Comparison of ENCODE assay signal across 8 mouse cellular contexts in the genomic region with DNA sequence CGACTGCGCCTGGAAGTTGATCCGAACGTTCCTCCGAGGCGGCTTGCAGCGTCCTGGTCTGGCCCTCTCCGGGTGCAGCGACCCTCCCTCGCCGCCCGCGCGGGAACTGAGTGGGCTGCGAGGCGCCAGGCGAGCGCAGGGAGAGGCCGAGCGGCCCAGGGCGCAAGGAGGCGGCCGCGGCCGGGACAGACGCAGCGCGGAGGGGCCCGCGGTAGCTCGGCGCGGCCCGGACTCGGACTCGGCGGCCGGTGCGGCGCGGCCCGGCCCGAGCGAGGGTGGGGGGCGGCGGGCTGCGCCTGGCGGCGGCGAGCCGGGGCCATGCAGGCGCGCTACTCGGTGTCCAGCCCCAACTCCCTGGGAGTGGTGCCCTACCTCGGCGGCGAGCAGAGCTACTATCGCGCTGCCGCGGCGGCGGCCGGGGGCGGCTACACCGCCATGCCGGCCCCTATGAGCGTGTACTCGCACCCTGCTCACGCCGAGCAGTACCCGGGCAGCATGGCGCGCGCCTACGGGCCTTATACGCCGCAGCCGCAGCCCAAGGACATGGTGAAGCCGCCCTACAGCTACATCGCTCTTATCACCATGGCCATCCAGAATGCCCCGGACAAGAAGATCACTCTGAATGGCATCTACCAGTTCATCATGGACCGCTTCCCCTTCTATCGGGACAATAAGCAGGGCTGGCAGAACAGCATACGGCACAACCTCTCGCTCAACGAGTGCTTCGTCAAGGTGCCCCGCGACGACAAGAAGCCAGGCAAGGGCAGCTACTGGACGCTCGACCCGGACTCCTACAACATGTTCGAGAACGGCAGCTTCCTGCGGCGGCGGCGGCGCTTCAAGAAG. TPM values are rescaled to one million over a fixed set of nuclear protein-coding genes. Genes with fewer than 3 reads are reported as not detected.
DNase-seq lines count a peak whose midpoint lies in the region; ATAC-seq and TF ChIP-seq lines count a peak whose summit lies in the region.

No protein-coding gene starts in this region.

- no peaks in the 10 kb centered on the region for H3K27me3 ChIP-seq in C2C12 (ENCODE audit: control insufficient read depth, insufficient read depth, insufficient read length)
- H3K27me3 ChIP-seq in embryonic facial prominence, embryonic 14.5 days (replicated peaks; ENCODE audit: control insufficient read depth, insufficient read depth, low read length): peaks cover 83% of the 10 kb centered on the region
- peaks cover 83% of the 10 kb centered on the region for H3K27me3 ChIP-seq in hindbrain, embryonic 12.5 days
- H3K27me3 ChIP-seq in liver, embryonic 13.5 days: peaks cover 96% of the 10 kb centered on the region
- peaks cover 72% of the 10 kb centered on the region for H3K27me3 ChIP-seq in stomach, embryonic 16.5 days (ENCODE audit: control insufficient read depth, insufficient read depth, low read length)

- H3K4me3 ChIP-seq in C2C12 (ENCODE audit: insufficient read depth, poor library complexity, severe bottlenecking): peak overlapping the region; percentile 60
- H3K4me3 ChIP-seq in embryonic facial prominence, embryonic 14.5 days (ENCODE audit: low read depth, low read length): peak overlapping the region; percentile 67
- peak overlapping the region; percentile 44 for H3K4me3 ChIP-seq in hindbrain, embryonic 12.5 days
- peak overlapping the region; percentile 58 for H3K4me3 ChIP-seq in liver, embryonic 13.5 days (replicated peaks)
- H3K4me3 ChIP-seq in stomach, embryonic 16.5 days (replicated peaks; ENCODE audit: low read length): peak overlapping the region; percentile 59

- H3K79me3 ChIP-seq in C2C12 (ENCODE audit: low read depth): peaks cover 32% of the 10 kb centered on the region

- ATAC-seq in embryonic facial prominence, embryonic 14.5 days (ENCODE audit: low read depth): peak; percentile 23
- peak; percentile 51 for ATAC-seq in hindbrain, embryonic 12.5 days (ENCODE audit: low FRiP score)
- ATAC-seq in liver, embryonic 13.5 days (ENCODE audit: low read depth): no peak
- ATAC-seq in stomach, embryonic 16.5 days (ENCODE audit: insufficient read depth, low FRiP score): peak; percentile 41; the same call in 1 of the 2 replicates

- H3K9ac ChIP-seq in embryonic facial prominence, embryonic 14.5 days (ENCODE audit: low read depth, low read length): peak overlapping the region; percentile 92
- peak overlapping the region; percentile 73 for H3K9ac ChIP-seq in hindbrain, embryonic 12.5 days
- peak overlapping the region; percentile 45 for H3K9ac ChIP-seq in liver, embryonic 13.5 days
- peak overlapping the region; percentile 80 for H3K9ac ChIP-seq in stomach, embryonic 16.5 days (ENCODE audit: low read length)

- peak overlapping the region; percentile 87 for H3ac ChIP-seq in C2C12 (ENCODE audit: control insufficient read depth, insufficient read length, low read depth)

- DNase-seq in embryo, embryonic 10.5 days (ENCODE audit: low spot score): peak; percentile 64
- no peak for DNase-seq in embryo, embryonic 9.5 days (ENCODE audit: extremely low spot score)
- no peak for DNase-seq in embryonic facial prominence, embryonic 14.5 days (ENCODE audit: low spot score)
- DNase-seq in liver, embryonic 13.5 days: no peak
- no peak for DNase-seq in MN1 (ENCODE audit: low spot score)

- peak overlapping the region; percentile 89 for H3K4me2 ChIP-seq in embryonic facial prominence, embryonic 14.5 days (ENCODE audit: low read depth, low read length)
- H3K4me2 ChIP-seq in hindbrain, embryonic 12.5 days (replicated peaks): peak overlapping the region; percentile 80
- peak overlapping the region; percentile 77 for H3K4me2 ChIP-seq in liver, embryonic 13.5 days
- H3K4me2 ChIP-seq in stomach, embryonic 16.5 days (ENCODE audit: low read depth, low read length): peak overlapping the region; percentile 99

- 0 out of 2 replicates have a peak, but pooled peaks cover 3% of the 10 kb centered on the region for H3K4me1 ChIP-seq in embryonic facial prominence, embryonic 14.5 days (ENCODE audit: control insufficient read depth, insufficient read depth, low read length)
- peaks cover 31% of the 10 kb centered on the region for H3K4me1 ChIP-seq in hindbrain, embryonic 12.5 days
- H3K4me1 ChIP-seq in liver, embryonic 13.5 days (replicated peaks): peaks cover 30% of the 10 kb centered on the region
- peaks cover 33% of the 10 kb centered on the region for H3K4me1 ChIP-seq in stomach, embryonic 16.5 days (ENCODE audit: control insufficient read depth, insufficient read depth, low read length)

- no peak for TF ChIP-seq CTCF in C2C12 (IDR thresholded peaks at IDR 0.05; ENCODE audit: control insufficient read depth, insufficient read depth, insufficient read length)

- peak overlapping the region; percentile 96 for H3K27ac ChIP-seq in embryonic facial prominence, embryonic 14.5 days (replicated peaks; ENCODE audit: low read depth, low read length)
- H3K27ac ChIP-seq in hindbrain, embryonic 12.5 days: peak overlapping the region; percentile 89
- no peak overlapping the region for H3K27ac ChIP-seq in liver, embryonic 13.5 days
- H3K27ac ChIP-seq in stomach, embryonic 16.5 days (ENCODE audit: low read length): peak overlapping the region; percentile 60; the same call in 1 of the 2 replicates

- H3K79me2 ChIP-seq in C2C12 (ENCODE audit: control insufficient read depth, insufficient read depth): peaks cover 50% of the 10 kb centered on the region

- H3K36me3 ChIP-seq in C2C12 (ENCODE audit: control insufficient read depth, insufficient read depth): peaks cover 7% of the 10 kb centered on the region
- no peaks in the 10 kb centered on the region; the same call in 1 of the 2 replicates for H3K36me3 ChIP-seq in embryonic facial prominence, embryonic 14.5 days (ENCODE audit: control insufficient read depth, insufficient read depth, low read length)
- no peaks in the 10 kb centered on the region for H3K36me3 ChIP-seq in hindbrain, embryonic 12.5 days
- no peaks in the 10 kb centered on the region for H3K36me3 ChIP-seq in liver, embryonic 13.5 days
- no peaks in the 10 kb centered on the region for H3K36me3 ChIP-seq in stomach, embryonic 16.5 days (ENCODE audit: control insufficient read depth, insufficient read depth, low read length)

- WGBS in embryonic facial prominence, embryonic 14.5 days: under 1% methylated on average over 51 of the region's 101 CpGs
- under 1% methylated on average over 95 of the region's 101 CpGs for WGBS in hindbrain, embryonic 12.5 days
- under 1% methylated on average over 98 of the region's 101 CpGs for WGBS in liver, embryonic 13.5 days (ENCODE audit: insufficient replicate concordance)
- WGBS in stomach, embryonic 16.5 days: under 1% methylated on average over 92 of the region's 101 CpGs

- H3K9me3 ChIP-seq in embryonic facial prominence, embryonic 14.5 days (ENCODE audit: control insufficient read depth, low read length): no peaks in the 10 kb centered on the region
- no peaks in the 10 kb centered on the region for H3K9me3 ChIP-seq in hindbrain, embryonic 12.5 days (replicated peaks)
- H3K9me3 ChIP-seq in liver, embryonic 13.5 days (replicated peaks): no peaks in the 10 kb centered on the region
- H3K9me3 ChIP-seq in stomach, embryonic 16.5 days (replicated peaks; ENCODE audit: control insufficient read depth, low read length): no peaks in the 10 kb centered on the region

TF ChIP-seq in C2C12, 6 proteins besides CTCF, POLR2A, EP300 and RAD21:
- no peak for TF ChIP-seq MAX (IDR thresholded peaks at IDR 0.05)
- TF ChIP-seq CEBPB (IDR thresholded peaks at IDR 0.05; ENCODE audit: low read depth): no peak
- no peak for TF ChIP-seq MYOG (IDR thresholded peaks at IDR 0.05; ENCODE audit: control insufficient read depth, extremely low read depth, insufficient read length)
- TF ChIP-seq FOSL1 (IDR thresholded peaks at IDR 0.05; ENCODE audit: insufficient read depth, low read length, poor library complexity, severe bottlenecking): no peak

RNA-seq across cellular contexts. Expression of a gene that starts 0.7 kb away (rescaled TPM):
- 4.1 TPM for polyA plus RNA-seq in C2C12 (2012; fragmentation: generic; extraction: Trizol)
- 6.7 and 7.3 TPM in 2 replicates for polyA plus RNA-seq in embryonic facial prominence, embryonic 14.5 days (2014; fragmentation: Nextera tagmentation; extraction: Ambion mirVana)
- 11.0 and 11.5 TPM in 2 replicates for polyA plus RNA-seq in hindbrain, embryonic 12.5 days (2016; fragmentation: Nextera tagmentation; extraction: Ambion mirVana)
- 0.03 TPM in 2 replicates for polyA plus RNA-seq in liver, embryonic 13.5 days (2015; fragmentation: Nextera tagmentation; extraction: Ambion mirVana)
- polyA plus RNA-seq in stomach, embryonic 16.5 days (2015; fragmentation: Nextera tagmentation; extraction: Ambion mirVana): 0.12 and 0.14 TPM in 2 replicates
